Mouse (Mus musculus): ENCODE data around the gene Cacna1i. TPM values are rescaled to one million over a fixed set of nuclear protein-coding genes. Genes with fewer than 3 reads are reported as not detected.

Gene Cacna1i
- polyA plus RNA-seq, 1 experiment from 2014 or later: 0.05 TPM

- Histone ChIP-seq H3K9ac (ENCODE audit: low read length) (no peak overlapping the region), H3K9me3 (ENCODE audit: control insufficient read depth, low read length) (no peaks in the 10 kb centered on the region), H3K4me2 (ENCODE audit: low read depth) (no peak overlapping the region), H3K27ac (ENCODE audit: low read depth, low read length) (no peak overlapping the region), H3K4me3 (ENCODE audit: low read depth, low read length) (no peak overlapping the region), H3K36me3 (ENCODE audit: control insufficient read depth, insufficient read depth, low read length) (no peaks in the 10 kb centered on the region), H3K4me1 (ENCODE audit: control insufficient read depth, insufficient read depth, low read length) (no peaks in the 10 kb centered on the region), H3K27me3 (ENCODE audit: control insufficient read depth, insufficient read depth, low read length) (peaks cover 9% of the 10 kb centered on the region)
- DNase-seq (ENCODE audit: low spot score) (peak; percentile 57), ATAC-seq (ENCODE audit: insufficient read depth, low FRiP score, low TSS enrichment) (no peak)
- WGBS: 28% methylated on average over 6 of the region's 6 CpGs
Observed at GRCm38 (mm10) chr15:80280646-80281045, 6.4 kb upstream of the Cacna1i start.

DNA sequence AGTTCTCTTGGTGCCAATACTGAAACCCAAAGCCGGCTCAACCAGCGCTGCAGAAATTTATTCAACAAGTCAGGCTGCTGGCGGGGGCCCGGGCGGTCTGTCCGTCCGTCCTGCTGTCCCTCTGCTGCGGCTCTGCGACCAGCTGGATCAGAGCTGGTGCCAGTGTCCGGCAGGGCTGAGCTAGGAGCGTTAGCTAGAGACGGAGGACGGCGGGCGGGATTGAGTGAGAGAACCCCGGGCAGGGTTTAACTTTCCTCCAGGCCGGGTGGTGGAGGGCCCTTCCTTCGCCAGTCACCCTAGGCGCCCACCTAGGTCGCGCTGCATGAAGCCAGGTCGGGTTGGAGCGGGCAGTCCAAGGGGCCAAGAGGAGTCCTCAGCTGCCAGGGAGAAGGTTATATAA lies 998 bp downstream of the Cacna1i start:
- Histone ChIP-seq H3K27ac (ENCODE audit: low read depth, low read length) (no peak overlapping the region), H3K4me2 (ENCODE audit: low read depth) (peak overlapping the region; percentile 93), H3K36me3 (ENCODE audit: control insufficient read depth, insufficient read depth, low read length) (no peaks in the 10 kb centered on the region), H3K9ac (ENCODE audit: low read length) (no peak overlapping the region), H3K9me3 (ENCODE audit: control insufficient read depth, low read length) (no peaks in the 10 kb centered on the region), H3K4me1 (ENCODE audit: control insufficient read depth, insufficient read depth, low read length) (peaks cover 6% of the 10 kb centered on the region; the same call in 1 of the 2 replicates), H3K27me3 (ENCODE audit: control insufficient read depth, insufficient read depth, low read length) (peaks cover 52% of the 10 kb centered on the region), H3K4me3 (ENCODE audit: low read depth, low read length) (peak overlapping the region; percentile 47)
- DNase-seq (ENCODE audit: low spot score) (no peak), ATAC-seq (ENCODE audit: insufficient read depth, low FRiP score, low TSS enrichment) (no peak)
- 1% methylated on average over 23 of the region's 23 CpGs for WGBS

- no peak for ATAC-seq (ENCODE audit: insufficient read depth, low FRiP score, low TSS enrichment)
- DNase-seq (ENCODE audit: low spot score): peak; percentile 75
- peaks cover 6% of the 10 kb centered on the region; the same call in 1 of the 2 replicates for H3K4me1 ChIP-seq (ENCODE audit: control insufficient read depth, insufficient read depth, low read length)
- peaks cover 52% of the 10 kb centered on the region for H3K27me3 ChIP-seq (ENCODE audit: control insufficient read depth, insufficient read depth, low read length)
- H3K4me3 ChIP-seq (ENCODE audit: low read depth, low read length): no peak overlapping the region
- H3K4me2 ChIP-seq (ENCODE audit: low read depth): no peak overlapping the region
- WGBS: 6% methylated on average over 10 of the region's 10 CpGs
- H3K9ac ChIP-seq (ENCODE audit: low read length): no peak overlapping the region
- H3K27ac ChIP-seq (ENCODE audit: low read depth, low read length): no peak overlapping the region
- H3K9me3 ChIP-seq (ENCODE audit: control insufficient read depth, low read length): no peaks in the 10 kb centered on the region
- H3K36me3 ChIP-seq (ENCODE audit: control insufficient read depth, insufficient read depth, low read length): no peaks in the 10 kb centered on the region
Observed at GRCm38 (mm10) chr15:80289436-80289835, 2.4 kb downstream of the Cacna1i start.

GRCm38 (mm10) chr15:80297146-80297545 lies 10.1 kb downstream of the Cacna1i start:
- Histone ChIP-seq H3K4me1 (ENCODE audit: control insufficient read depth, insufficient read depth, low read length) (no peaks in the 10 kb centered on the region), H3K4me2 (ENCODE audit: low read depth) (no peak overlapping the region), H3K27ac (ENCODE audit: low read depth, low read length) (no peak overlapping the region), H3K27me3 (ENCODE audit: control insufficient read depth, insufficient read depth, low read length) (no peaks in the 10 kb centered on the region), H3K4me3 (ENCODE audit: low read depth, low read length) (no peak overlapping the region), H3K36me3 (ENCODE audit: control insufficient read depth, insufficient read depth, low read length) (no peaks in the 10 kb centered on the region), H3K9ac (ENCODE audit: low read length) (no peak overlapping the region), H3K9me3 (ENCODE audit: control insufficient read depth, low read length) (no peaks in the 10 kb centered on the region)
- ATAC-seq (ENCODE audit: insufficient read depth, low FRiP score, low TSS enrichment): no peak
- WGBS: 100% methylated on average over 1 of the region's 1 CpGs
- no peak for DNase-seq (ENCODE audit: low spot score)

DNA sequence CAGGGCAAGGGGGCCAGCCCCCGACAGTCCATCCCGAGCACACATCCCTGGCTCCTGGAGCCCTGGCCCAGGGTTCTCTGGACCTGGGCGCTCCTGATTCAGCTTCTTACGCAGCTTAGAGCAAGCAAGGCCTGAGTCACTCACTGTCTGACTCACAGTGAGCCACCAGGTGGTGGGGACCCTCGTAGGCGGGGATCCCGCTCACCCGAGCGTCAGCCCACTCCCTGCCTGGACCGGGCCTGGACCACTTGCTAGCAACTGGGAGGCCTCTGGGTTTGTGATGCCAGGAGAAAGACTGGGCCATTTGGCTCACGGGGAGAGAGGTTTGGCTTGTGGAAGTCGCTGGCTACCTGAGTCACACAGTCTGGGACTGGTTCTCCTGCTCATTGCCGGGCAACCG lies 16.7 kb downstream of the Cacna1i start:
- no peak overlapping the region for H3K9ac ChIP-seq (ENCODE audit: low read length)
- H3K27ac ChIP-seq (ENCODE audit: low read depth, low read length): no peak overlapping the region
- no peaks in the 10 kb centered on the region for H3K4me1 ChIP-seq (ENCODE audit: control insufficient read depth, insufficient read depth, low read length)
- ATAC-seq (ENCODE audit: insufficient read depth, low FRiP score, low TSS enrichment) (no peak), DNase-seq (ENCODE audit: low spot score) (no peak)
- no peak overlapping the region for H3K4me3 ChIP-seq (ENCODE audit: low read depth, low read length)
- no peaks in the 10 kb centered on the region for H3K9me3 ChIP-seq (ENCODE audit: control insufficient read depth, low read length)
- H3K36me3 ChIP-seq (ENCODE audit: control insufficient read depth, insufficient read depth, low read length): no peaks in the 10 kb centered on the region
- no peaks in the 10 kb centered on the region for H3K27me3 ChIP-seq (ENCODE audit: control insufficient read depth, insufficient read depth, low read length)
- WGBS: 69% methylated on average over 14 of the region's 14 CpGs
- H3K4me2 ChIP-seq (ENCODE audit: low read depth): no peak overlapping the region

DNA sequence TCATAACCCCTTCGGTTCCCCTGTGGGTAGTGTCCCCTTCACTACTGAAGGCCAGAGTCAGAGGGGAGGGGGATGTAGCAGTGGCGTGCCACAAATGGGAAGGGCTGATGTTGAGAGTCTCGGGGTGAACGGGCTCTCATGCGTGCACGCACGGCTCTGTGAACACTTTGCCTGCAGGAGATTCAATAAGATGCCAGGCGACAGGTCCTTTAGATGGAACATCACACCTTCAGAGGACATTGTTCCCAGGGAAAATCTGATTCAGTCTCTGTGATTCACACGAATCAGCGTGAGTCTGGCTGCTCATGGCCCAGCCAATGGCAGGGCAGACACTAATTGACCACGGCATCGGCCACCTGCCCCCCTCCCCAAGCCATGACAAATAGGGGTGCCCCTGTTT lies 17.1 kb downstream of the Cacna1i start:
- H3K9me3 ChIP-seq (ENCODE audit: control insufficient read depth, low read length): no peaks in the 10 kb centered on the region
- H3K36me3 ChIP-seq (ENCODE audit: control insufficient read depth, insufficient read depth, low read length): no peaks in the 10 kb centered on the region
- no peak overlapping the region for H3K4me3 ChIP-seq (ENCODE audit: low read depth, low read length)
- DNase-seq (ENCODE audit: low spot score) (no peak), ATAC-seq (ENCODE audit: insufficient read depth, low FRiP score, low TSS enrichment) (no peak)
- WGBS: 82% methylated on average over 12 of the region's 12 CpGs
- no peak overlapping the region for H3K4me2 ChIP-seq (ENCODE audit: low read depth)
- no peaks in the 10 kb centered on the region for H3K4me1 ChIP-seq (ENCODE audit: control insufficient read depth, insufficient read depth, low read length)
- no peak overlapping the region for H3K9ac ChIP-seq (ENCODE audit: low read length)
- H3K27ac ChIP-seq (ENCODE audit: low read depth, low read length): no peak overlapping the region
- no peaks in the 10 kb centered on the region for H3K27me3 ChIP-seq (ENCODE audit: control insufficient read depth, insufficient read depth, low read length)

GRCm38 (mm10) chr15:80306146-80306545 lies 19.1 kb downstream of the Cacna1i start:
- Histone ChIP-seq H3K4me3 (ENCODE audit: low read depth, low read length) (no peak overlapping the region), H3K27ac (ENCODE audit: low read depth, low read length) (no peak overlapping the region), H3K9ac (ENCODE audit: low read length) (no peak overlapping the region), H3K4me2 (ENCODE audit: low read depth) (no peak overlapping the region), H3K36me3 (ENCODE audit: control insufficient read depth, insufficient read depth, low read length) (no peaks in the 10 kb centered on the region), H3K27me3 (ENCODE audit: control insufficient read depth, insufficient read depth, low read length) (no peaks in the 10 kb centered on the region), H3K4me1 (ENCODE audit: control insufficient read depth, insufficient read depth, low read length) (no peaks in the 10 kb centered on the region), H3K9me3 (ENCODE audit: control insufficient read depth, low read length) (no peaks in the 10 kb centered on the region)
- no peak for DNase-seq (ENCODE audit: low spot score)
- 46% methylated on average over 8 of the region's 8 CpGs for WGBS
- no peak for ATAC-seq (ENCODE audit: insufficient read depth, low FRiP score, low TSS enrichment)

GRCm38 (mm10) chr15:80314731-80315130 lies 27.7 kb downstream of the Cacna1i start:
- WGBS: 28% methylated on average over 7 of the region's 7 CpGs
- no peak overlapping the region for H3K4me3 ChIP-seq (ENCODE audit: low read depth, low read length)
- ATAC-seq (ENCODE audit: insufficient read depth, low FRiP score, low TSS enrichment) (no peak; the same call in 1 of the 2 replicates), DNase-seq (ENCODE audit: low spot score) (peak; percentile 39)
- no peaks in the 10 kb centered on the region for H3K36me3 ChIP-seq (ENCODE audit: control insufficient read depth, insufficient read depth, low read length)
- no peaks in the 10 kb centered on the region for H3K27me3 ChIP-seq (ENCODE audit: control insufficient read depth, insufficient read depth, low read length)
- H3K4me2 ChIP-seq (ENCODE audit: low read depth): no peak overlapping the region
- peaks cover 6% of the 10 kb centered on the region for H3K4me1 ChIP-seq (ENCODE audit: control insufficient read depth, insufficient read depth, low read length)
- no peak overlapping the region for H3K27ac ChIP-seq (ENCODE audit: low read depth, low read length)
- no peak overlapping the region for H3K9ac ChIP-seq (ENCODE audit: low read length)
- H3K9me3 ChIP-seq (ENCODE audit: control insufficient read depth, low read length): no peaks in the 10 kb centered on the region

DNA sequence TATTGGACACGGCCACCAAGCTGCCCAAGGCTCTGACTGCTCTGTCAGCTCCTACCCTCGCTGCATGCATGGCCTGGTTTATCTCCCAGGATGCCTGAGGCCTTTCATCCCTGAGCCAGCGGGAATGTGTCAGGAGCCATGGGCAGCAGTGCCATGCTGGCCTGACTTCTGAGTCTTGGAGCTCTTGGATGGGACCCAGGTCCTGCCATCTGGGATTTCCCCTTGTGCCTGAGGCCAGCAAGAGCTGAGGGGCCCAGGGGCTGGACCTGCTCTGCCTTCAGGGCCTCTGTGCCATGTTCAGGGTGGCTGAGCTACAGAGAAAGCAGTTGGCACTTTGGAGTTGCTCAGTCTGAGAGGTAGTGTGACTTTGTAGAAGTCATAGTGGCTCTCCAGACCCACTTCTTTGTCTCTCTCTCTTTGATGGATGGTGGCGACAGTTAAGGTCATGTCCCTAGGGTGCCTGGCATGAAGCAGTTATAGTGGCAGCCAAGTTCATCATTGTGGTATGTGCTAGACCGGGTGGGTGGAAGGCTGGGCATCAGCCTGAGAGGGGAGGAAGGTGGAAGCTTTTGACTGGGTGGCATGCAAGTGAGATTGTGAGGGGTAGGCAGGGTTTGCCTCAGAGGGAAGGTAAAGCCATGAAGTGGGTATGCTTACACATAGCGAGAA lies 30.1 kb downstream of the Cacna1i start:
- Histone ChIP-seq H3K36me3 (ENCODE audit: control insufficient read depth, insufficient read depth, low read length) (no peaks in the 10 kb centered on the region), H3K27me3 (ENCODE audit: control insufficient read depth, insufficient read depth, low read length) (no peaks in the 10 kb centered on the region), H3K9ac (ENCODE audit: low read length) (no peak overlapping the region), H3K4me3 (ENCODE audit: low read depth, low read length) (no peak overlapping the region), H3K9me3 (ENCODE audit: control insufficient read depth, low read length) (no peaks in the 10 kb centered on the region), H3K4me1 (ENCODE audit: control insufficient read depth, insufficient read depth, low read length) (peaks cover 6% of the 10 kb centered on the region), H3K27ac (ENCODE audit: low read depth, low read length) (no peak overlapping the region), H3K4me2 (ENCODE audit: low read depth) (no peak overlapping the region)
- no peak for DNase-seq (ENCODE audit: low spot score)
- WGBS: 87% methylated on average over 6 of the region's 6 CpGs
- ATAC-seq (ENCODE audit: insufficient read depth, low FRiP score, low TSS enrichment): no peak

Measured in neural tube, embryonic 11.5 days (tissue).